Mouse (Mus musculus) lung, postnatal 0 days (tissue): ENCODE results near the gene Shoc2. TPM values are rescaled to one million over a fixed set of nuclear protein-coding genes. Genes with fewer than 3 reads are reported as not detected.

Source experiments
- ATAC-seq: fragments of 200-750 bp; cut with Nextera tagmentation; 2 replicates; pipeline ENCODE4 v1.8.0; 2017; ENCODE audit warnings: moderate library complexity
- DNase-seq: peaks from one replicate; pipeline ENCODE4 v3.0.0-alpha.2; 2016; ENCODE audit warnings: low spot score
- H3K27ac ChIP-seq: fragments of 300-500 bp; sonication (generic); 2 replicates; pipeline ENCODE4 v1.5.1; 2014; ENCODE audit warnings: antibody characterized with exemption, mild to moderate bottlenecking, low read length, mixed read lengths
- H3K27me3 ChIP-seq: fragments of 300-500 bp; sonication (generic); replicated peaks from 2 replicates; pipeline ENCODE4 v1.6.1; 2014; ENCODE audit warnings: low read length, mixed read lengths; ENCODE audit not compliant: insufficient read depth
- H3K36me3 ChIP-seq: fragments of 300-500 bp; sonication (generic); 2 replicates; pipeline ENCODE4 v1.6.1; 2014; ENCODE audit warnings: low read length, mixed read lengths; ENCODE audit not compliant: insufficient read depth
- H3K4me1 ChIP-seq: fragments of 300-500 bp; sonication (generic); 2 replicates; pipeline ENCODE4 v1.6.1; 2014; ENCODE audit warnings: antibody characterized with exemption, low read depth, low read length, mixed read lengths; ENCODE audit not compliant: insufficient read depth
- H3K4me2 ChIP-seq: fragments of 300-500 bp; sonication (generic); replicated peaks from 2 replicates; pipeline ENCODE4 v1.6.1; 2014; ENCODE audit warnings: low read depth, mild to moderate bottlenecking, low read length, moderate library complexity, mixed read lengths
- H3K4me3 ChIP-seq: fragments of 300-500 bp; sonication (generic); 2 replicates; pipeline ENCODE4 v1.5.1; 2014; ENCODE audit warnings: low read depth, low read length
- H3K9ac ChIP-seq: fragments of 300-500 bp; sonication (generic); replicated peaks from 2 replicates; pipeline ENCODE4 v1.6.1; 2014; ENCODE audit warnings: low read depth, mild to moderate bottlenecking
- H3K9me3 ChIP-seq: fragments of 300-500 bp; sonication (generic); 2 replicates; pipeline ENCODE4 v1.6.1; 2016; ENCODE audit warnings: low read length, mixed read lengths
- CTCF ChIP-seq: IDR thresholded peaks from 2 replicates; pipeline ENCODE4 v1.5.1; 2016; ENCODE audit warnings: antibody characterized with exemption, mild to moderate bottlenecking
- EP300 ChIP-seq: IDR thresholded peaks from 2 replicates; pipeline ENCODE4 v1.6.1; 2016; ENCODE audit warnings: antibody characterized with exemption, mild to moderate bottlenecking, control low read depth
- WGBS: fragments of 180-500 bp; shearing (Covaris S2); extraction: QIAGEN DNeasy Blood & Tissue Kit; methylation state at CpG from one replicate; pipeline ENCODE4 v1.1.7; 2014; 5-methylcytosine and 5-hydroxymethylcytosine counted together
- polyA plus RNA-seq: library from polyadenylated mRNA; unstranded; fragments of >200 nt; fragmentation: Nextera tagmentation; extraction: Ambion mirVana; gene quantifications from 2 replicates; pipeline ENCODE4 v1.2.1, GENCODE M21; 2015

Gene Shoc2
- polyA plus RNA-seq, 1 experiment from 2014 or later: 26.7 TPM

DNA sequence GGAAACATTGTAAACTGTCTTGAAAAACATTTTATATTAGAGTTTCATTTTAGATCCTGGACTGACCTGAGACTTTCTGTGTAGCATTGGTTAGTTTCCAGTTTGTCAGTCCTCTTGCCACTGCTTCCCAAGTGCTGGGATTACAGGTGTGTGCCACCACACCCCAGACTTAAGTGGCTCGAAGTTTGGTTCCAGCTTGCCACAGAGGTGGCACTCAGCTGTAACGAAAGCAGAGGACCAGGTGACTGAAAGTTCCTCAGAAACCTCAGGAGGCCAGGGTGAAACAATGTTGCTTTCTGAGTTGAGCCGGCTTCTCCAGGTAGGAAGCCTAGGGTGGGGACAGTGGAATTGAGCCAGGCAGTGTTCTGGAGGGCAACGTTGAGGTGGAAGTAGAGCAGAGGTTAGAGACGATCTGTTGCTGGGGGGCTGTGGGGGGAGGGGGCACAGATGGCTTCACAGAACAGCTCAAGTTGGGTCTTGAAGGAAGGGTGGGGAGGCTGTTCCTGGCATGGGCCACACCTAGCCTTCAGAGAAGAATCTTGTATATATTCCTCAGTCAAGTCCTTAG, 128.2 kb downstream of the Shoc2 start:
- WGBS: 51% methylated on average over 5 of the region's 5 CpGs
- Histone ChIP-seq H3K4me1 (0 out of 2 replicates have a peak, but pooled peaks cover 4% of the 10 kb centered on the region), H3K36me3 (no peaks in the 10 kb centered on the region), H3K4me2 (no peak overlapping the region), H3K9ac (no peak overlapping the region), H3K27ac (no peak overlapping the region), H3K9me3 (no peaks in the 10 kb centered on the region), H3K27me3 (no peaks in the 10 kb centered on the region), H3K4me3 (no peak overlapping the region)
- TF ChIP-seq EP300 (no peak), CTCF (no peak)
- peak; percentile 61 for DNase-seq
- ATAC-seq: peak; percentile 83

DNA sequence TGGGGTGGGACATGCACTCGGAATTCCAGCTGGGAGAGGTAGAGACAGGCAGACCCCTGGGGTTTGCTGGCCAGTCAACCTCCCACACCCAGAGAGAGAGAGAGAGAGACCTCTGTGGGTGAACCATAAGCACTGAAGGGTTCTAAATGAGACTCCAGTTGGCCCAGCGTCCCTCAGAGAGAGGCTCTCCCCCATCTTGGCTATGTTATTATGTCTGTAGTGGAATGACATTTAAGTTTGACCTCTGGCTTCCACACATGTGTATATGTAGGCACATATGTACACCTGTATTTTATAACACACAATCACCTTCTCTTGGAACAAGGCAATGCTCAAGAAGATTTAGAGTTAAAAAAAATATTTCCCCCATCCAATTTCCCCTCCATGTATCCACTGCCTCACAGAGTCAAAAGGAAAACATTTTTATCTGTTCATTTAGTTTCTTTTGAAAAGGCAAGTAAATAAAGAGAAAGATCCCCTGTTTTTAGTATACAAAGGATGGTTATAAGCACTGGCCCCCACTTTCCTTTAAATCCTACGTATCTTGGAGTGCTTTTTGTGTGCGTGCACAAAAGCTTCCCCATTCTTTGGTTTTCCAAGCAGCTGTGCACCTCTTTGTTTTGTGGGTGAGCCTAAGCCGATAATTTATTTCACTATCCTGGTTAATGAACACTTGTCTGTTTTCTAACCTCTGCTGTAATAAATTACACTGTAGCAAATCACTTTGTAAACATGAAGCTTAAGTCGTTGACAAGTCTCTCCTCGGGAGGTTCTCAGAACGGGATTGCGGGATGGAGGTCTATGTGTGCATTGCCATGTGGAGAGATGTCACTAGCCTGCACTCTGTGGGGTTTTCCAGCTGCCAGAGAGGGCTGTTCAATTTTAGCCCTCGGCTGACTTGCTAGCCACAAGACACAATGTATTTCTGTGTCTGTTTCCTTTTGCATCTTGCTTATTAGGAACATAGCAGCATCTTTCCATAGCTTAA, 132.6 kb downstream of the Shoc2 start:
- Histone ChIP-seq H3K36me3 (no peaks in the 10 kb centered on the region), H3K9me3 (no peaks in the 10 kb centered on the region), H3K27me3 (no peaks in the 10 kb centered on the region), H3K9ac (no peak overlapping the region), H3K27ac (no peak overlapping the region), H3K4me3 (no peak overlapping the region), H3K4me2 (no peak overlapping the region), H3K4me1 (0 out of 2 replicates have a peak, but pooled peaks cover 4% of the 10 kb centered on the region)
- DNase-seq (no peak), ATAC-seq (no peak)
- WGBS: 35% methylated on average over 10 of the region's 10 CpGs
- TF ChIP-seq CTCF (no peak), EP300 (no peak)

DNA sequence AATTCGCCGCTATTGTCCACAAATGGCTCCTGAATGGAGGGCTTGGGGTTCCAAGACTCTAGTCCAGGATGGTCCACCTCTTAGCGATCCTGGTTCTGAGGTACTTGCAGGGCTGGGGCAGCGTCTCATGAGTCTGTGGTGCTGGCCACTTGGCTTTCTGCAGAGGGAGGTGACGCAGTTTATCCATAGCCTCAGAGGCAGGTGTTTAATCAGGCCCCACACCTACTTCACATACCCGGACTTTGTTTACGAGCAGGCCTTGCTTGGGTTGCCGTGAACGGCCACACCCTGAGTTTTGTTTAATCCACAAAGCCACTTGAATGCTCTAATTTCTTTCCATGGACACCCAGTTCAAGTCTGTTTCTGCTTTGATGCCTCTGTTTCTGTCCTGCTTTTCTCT, 137.2 kb downstream of the Shoc2 start:
- H3K9me3 ChIP-seq: no peaks in the 10 kb centered on the region
- TF ChIP-seq EP300: no peak
- no peak for TF ChIP-seq CTCF
- no peaks in the 10 kb centered on the region for H3K4me1 ChIP-seq
- H3K27me3 ChIP-seq: no peaks in the 10 kb centered on the region
- peak; percentile 24 for DNase-seq
- H3K27ac ChIP-seq: no peak overlapping the region
- ATAC-seq: no peak
- H3K4me2 ChIP-seq: no peak overlapping the region
- H3K36me3 ChIP-seq: no peaks in the 10 kb centered on the region
- H3K4me3 ChIP-seq: no peak overlapping the region
- no peak overlapping the region for H3K9ac ChIP-seq
- WGBS: 51% methylated on average over 9 of the region's 9 CpGs

DNA sequence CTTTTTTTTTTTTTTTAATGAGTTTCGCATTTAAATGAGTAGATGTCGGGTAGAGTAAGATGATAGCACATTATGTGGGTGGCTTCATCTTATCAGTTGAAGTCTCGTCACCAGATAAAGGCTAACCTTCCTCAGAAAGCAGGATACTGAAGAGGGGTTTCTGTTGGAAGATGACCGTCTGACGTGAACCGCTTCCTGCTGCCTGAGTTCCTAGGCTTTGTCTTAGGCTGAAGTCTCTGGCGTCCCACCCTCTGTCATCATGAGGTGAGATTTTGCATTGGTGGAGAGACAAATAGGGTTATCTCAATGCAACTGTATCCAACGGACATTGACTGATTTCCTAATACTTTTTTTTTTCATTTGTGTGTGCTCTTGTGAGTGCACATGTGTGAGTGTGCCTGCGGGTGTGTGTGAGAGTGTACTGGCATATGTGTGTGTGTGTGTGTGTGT, 137.6 kb downstream of the Shoc2 start:
- DNase-seq (no peak), ATAC-seq (no peak)
- Histone ChIP-seq H3K4me1 (no peaks in the 10 kb centered on the region), H3K27me3 (no peaks in the 10 kb centered on the region), H3K9me3 (no peaks in the 10 kb centered on the region), H3K27ac (no peak overlapping the region), H3K4me2 (no peak overlapping the region), H3K36me3 (no peaks in the 10 kb centered on the region), H3K4me3 (no peak overlapping the region), H3K9ac (no peak overlapping the region)
- TF ChIP-seq CTCF: no peak
- WGBS: 72% methylated on average over 9 of the region's 9 CpGs

Other genes starting within 250 kb of the Shoc2 start
- 64.6 and 68.9 TPM in 2 replicates for gene Pdcd4, start 52.1 kb upstream of the Shoc2 start, polyA plus RNA-seq
- gene Bbip1, start 321 bp downstream of the Shoc2 start, polyA plus RNA-seq: 46.7 and 58.4 TPM in 2 replicates
- gene Adra2a, start 99.8 kb downstream of the Shoc2 start, polyA plus RNA-seq: 0.08 and 0.14 TPM in 2 replicates